Mouse (Mus musculus): ENCODE measurements around the gene Ciapin1. TPM values are rescaled to one million over a fixed set of nuclear protein-coding genes. Genes with fewer than 3 reads are reported as not detected.
"Not testable (repeated sequence)": the region's sequence is repeated elsewhere in the genome, so short reads cannot be mapped to it uniquely, and the experiment has no call there.

Ciapin1 gene
- polyA plus RNA-seq, 3 experiments from 2014 or later = 107 to 149 (median 110) TPM

GRCm38 (mm10) chr8:94857011-94857345, 18.8 kb upstream of the Ciapin1 start:
- peak; percentile 26 for ATAC-seq

- ATAC-seq = not testable (repeated sequence)
Observed at GRCm38 (mm10) chr8:94854761-94855160, 16.6 kb upstream of the Ciapin1 start.

- ATAC-seq = no peak
Observed at GRCm38 (mm10) chr8:94850049-94850448, 11.9 kb upstream of the Ciapin1 start.

GRCm38 (mm10) chr8:94841183-94841582, 3.0 kb upstream of the Ciapin1 start:
- no peak for ATAC-seq

GRCm38 (mm10) chr8:94838600-94838999, 442 bp upstream of the Ciapin1 start:
- ATAC-seq = peak; percentile 55

GRCm38 (mm10) chr8:94836456-94837240, 1.5 kb downstream of the Ciapin1 start:
- ATAC-seq = no peak

GRCm38 (mm10) chr8:94835751-94836150, 2.4 kb downstream of the Ciapin1 start:
- not testable (repeated sequence) for ATAC-seq

GRCm38 (mm10) chr8:94833901-94834405, 4.2 kb downstream of the Ciapin1 start:
- not testable (repeated sequence) for ATAC-seq

GRCm38 (mm10) chr8:94828284-94828683, 9.9 kb downstream of the Ciapin1 start:
- ATAC-seq = no peak

- ATAC-seq = peak; percentile 59
Observed at GRCm38 (mm10) chr8:94826210-94826609, 11.9 kb downstream of the Ciapin1 start.

GRCm38 (mm10) chr8:94825170-94825569, 13.0 kb downstream of the Ciapin1 start:
- no peak for ATAC-seq

GRCm38 (mm10) chr8:94822637-94823560, 15.3 kb downstream of the Ciapin1 start:
- ATAC-seq = no peak

- ATAC-seq = no peak
Observed at GRCm38 (mm10) chr8:94821381-94821780, 16.8 kb downstream of the Ciapin1 start.

- ATAC-seq = no peak
Observed at GRCm38 (mm10) chr8:94820553-94820952, 17.6 kb downstream of the Ciapin1 start.

- ATAC-seq = no peak
Observed at GRCm38 (mm10) chr8:94819671-94820179, 18.4 kb downstream of the Ciapin1 start.

- ATAC-seq = peak; percentile 50
Observed at GRCm38 (mm10) chr8:94817933-94818332, 20.2 kb downstream of the Ciapin1 start.

GRCm38 (mm10) chr8:94814556-94814955, 23.6 kb downstream of the Ciapin1 start:
- ATAC-seq = no peak

- peak; percentile 77 for ATAC-seq
Observed at GRCm38 (mm10) chr8:94812645-94813098, 25.5 kb downstream of the Ciapin1 start.

GRCm38 (mm10) chr8:94811654-94812053, 26.5 kb downstream of the Ciapin1 start:
- ATAC-seq = no peak

GRCm38 (mm10) chr8:94810855-94811254, 27.3 kb downstream of the Ciapin1 start:
- ATAC-seq = no peak

GRCm38 (mm10) chr8:94810153-94810552, 28.0 kb downstream of the Ciapin1 start, which contains the start of gene Ccl17:
Gene Ccl17, plus strand, starts transcription at chr8:94810453.
- ATAC-seq = no peak

GRCm38 (mm10) chr8:94808372-94808771, 29.8 kb downstream of the Ciapin1 start:
- ATAC-seq = no peak

- no peak for ATAC-seq
Observed at GRCm38 (mm10) chr8:94807506-94807905, 30.7 kb downstream of the Ciapin1 start.
